Mouse (Mus musculus) MEL (cell line): ENCODE results near the gene Rnf220. TPM values are rescaled to one million over a fixed set of nuclear protein-coding genes. Genes with fewer than 3 reads are reported as not detected.

Experiments used
- DNase-seq: peaks from one replicate; pipeline ENCODE4 v3.0.0; 2011; ENCODE audit warnings: low read depth, low spot score
- H3K27ac ChIP-seq: 2 replicates; pipeline ENCODE4 v1.5.1; 2012; ENCODE audit warnings: low read depth, mild to moderate bottlenecking, control low read depth, low read length, moderate library complexity; ENCODE audit not compliant: control insufficient read depth
- H3K27me3 ChIP-seq, 2 experiments: fragments of 150-350 bp in 1 of 2; sonication (generic) in 1 of 2; 2 replicates each; pipeline ENCODE4 v1.6.1; 2012; ENCODE audit warnings: low read length in 2 of 2, mild to moderate bottlenecking in 2 of 2, improper control_type of control experiment in 1 of 2, moderate library complexity in 1 of 2; ENCODE audit not compliant: insufficient read depth in 2 of 2, control insufficient read depth in 1 of 2
- H3K36me3 ChIP-seq, 2 experiments: 2 replicates each; pipeline ENCODE4 v1.6.1; 2012 to 2014; ENCODE audit warnings: low read length in 2 of 2, improper control_type of control experiment in 1 of 2, inconsistent platforms in 1 of 2, mild to moderate bottlenecking in 1 of 2; ENCODE audit not compliant: insufficient read depth in 2 of 2, control insufficient read depth in 1 of 2
- H3K4me1 ChIP-seq, 2 experiments: fragments of 150-350 bp in 1 of 2; sonication (generic) in 1 of 2; 2 replicates each; pipeline ENCODE4 v1.6.1; 2012; ENCODE audit warnings: low read length in 2 of 2, improper control_type of control experiment in 1 of 2, mild to moderate bottlenecking in 1 of 2; ENCODE audit not compliant: insufficient read depth in 2 of 2, control insufficient read depth in 1 of 2
- H3K4me3 ChIP-seq, 2 experiments: fragments of 150-350 bp in 1 of 2; sonication (generic) in 1 of 2; 2 replicates each; pipeline ENCODE4 v1.5.1; 2012; ENCODE audit warnings: low read depth in 2 of 2, low read length in 2 of 2, mild to moderate bottlenecking in 2 of 2, moderate library complexity in 2 of 2, control low read depth in 1 of 2, improper control_type of control experiment in 1 of 2; ENCODE audit not compliant: control insufficient read depth in 1 of 2, insufficient read depth in 1 of 2
- H3K79me2 ChIP-seq: 2 replicates; pipeline ENCODE4 v1.6.1; 2012; ENCODE audit warnings: mild to moderate bottlenecking, low read length, moderate library complexity; ENCODE audit not compliant: control insufficient read depth, poor library complexity, insufficient read depth
- H3K9ac ChIP-seq: 2 replicates; pipeline ENCODE4 v1.6.1; 2012; ENCODE audit warnings: low read depth, mild to moderate bottlenecking, control low read depth, low read length, moderate library complexity; ENCODE audit not compliant: control insufficient read depth, poor library complexity, severe bottlenecking
- H3K9me3 ChIP-seq: fragments of 150-350 bp; sonication (generic); replicated peaks from 2 replicates; pipeline ENCODE4 v1.6.1; 2012; ENCODE audit warnings: mild to moderate bottlenecking, low read length, improper control_type of control experiment, moderate library complexity; ENCODE audit not compliant: insufficient read depth
- BHLHE40 ChIP-seq: IDR thresholded peaks from 2 replicates; pipeline ENCODE4 v1.6.1; 2012; ENCODE audit warnings: low read depth, mild to moderate bottlenecking, inconsistent platforms, low read length, improper control_type of control experiment, borderline replicate concordance
- CTCF ChIP-seq, 3 experiments: IDR thresholded peaks in 2 of 3; conservative IDR thresholded peaks in 1 of 3; 2 replicates each; pipeline ENCODE4 v1.5.1; 2011 to 2012; ENCODE audit warnings: low read length in 3 of 3, low read depth in 2 of 3, mild to moderate bottlenecking in 2 of 3, improper control_type of control experiment in 1 of 3, inconsistent platforms in 1 of 3, mixed read lengths in 1 of 3, moderate library complexity in 1 of 3; ENCODE audit not compliant: control insufficient read depth in 1 of 3, insufficient read depth in 1 of 3, poor library complexity in 1 of 3, severe bottlenecking in 1 of 3
- E2F4 ChIP-seq: IDR thresholded peaks from 2 replicates; pipeline ENCODE4 v1.6.1; 2011; ENCODE audit warnings: low read depth, low read length, improper control_type of control experiment, borderline replicate concordance
- ETS1 ChIP-seq: IDR thresholded peaks from 2 replicates; pipeline ENCODE4 v1.6.1; 2012; ENCODE audit warnings: low read depth, mild to moderate bottlenecking, inconsistent platforms, low read length, improper control_type of control experiment, moderate library complexity
- GATA1 ChIP-seq: IDR thresholded peaks from 2 replicates; pipeline ENCODE4 v1.6.1; 2011; ENCODE audit warnings: low read depth, low read length, improper control_type of control experiment
- KAT2A ChIP-seq: conservative IDR thresholded peaks from 2 replicates; pipeline ENCODE4 v1.6.1; 2012; ENCODE audit warnings: low read depth, low read length, improper control_type of control experiment, inconsistent platforms
- MAFK ChIP-seq: IDR thresholded peaks from 2 replicates; pipeline ENCODE4 v1.6.1; 2011; ENCODE audit warnings: low read depth, mild to moderate bottlenecking, low read length, improper control_type of control experiment, borderline replicate concordance
- MAX ChIP-seq: IDR thresholded peaks from 2 replicates; pipeline ENCODE4 v1.6.1; 2011; ENCODE audit warnings: low read length, improper control_type of control experiment
- MAZ ChIP-seq: IDR thresholded peaks from 2 replicates; pipeline ENCODE4 v1.6.1; 2012; ENCODE audit warnings: low read depth, mild to moderate bottlenecking, inconsistent platforms, low read length, improper control_type of control experiment
- MEF2A ChIP-seq: IDR thresholded peaks from 2 replicates; pipeline ENCODE4 v1.6.1; 2014; ENCODE audit warnings: low read depth, mild to moderate bottlenecking, inconsistent platforms, low read length, improper control_type of control experiment; ENCODE audit not compliant: poor library complexity, insufficient replicate concordance, severe bottlenecking; ENCODE audit errors: extremely low read depth
- MXI1 ChIP-seq: IDR thresholded peaks from 2 replicates; pipeline ENCODE4 v1.6.1; 2011; ENCODE audit warnings: mild to moderate bottlenecking, low read depth, low read length, improper control_type of control experiment
- MYB ChIP-seq: IDR thresholded peaks from 2 replicates; pipeline ENCODE4 v1.6.1; 2011; ENCODE audit warnings: mild to moderate bottlenecking, low read depth, low read length, improper control_type of control experiment
- MYC ChIP-seq: IDR thresholded peaks from 2 replicates; pipeline ENCODE4 v1.6.1; 2011; ENCODE audit warnings: low read depth, mild to moderate bottlenecking, low read length, improper control_type of control experiment, moderate library complexity
- NELFE ChIP-seq: IDR thresholded peaks from 2 replicates; pipeline ENCODE4 v1.6.1; 2011; ENCODE audit warnings: low read depth, low read length, improper control_type of control experiment
- POLR2A ChIP-seq, 2 experiments: IDR thresholded peaks; 2 replicates each; pipeline ENCODE4 v1.6.1; 2011 to 2012; ENCODE audit warnings: low read length in 2 of 2, mild to moderate bottlenecking in 2 of 2, control low read depth in 1 of 2, improper control_type of control experiment in 1 of 2, low read depth in 1 of 2, moderate library complexity in 1 of 2; ENCODE audit not compliant: control insufficient read depth in 1 of 2, insufficient read depth in 1 of 2, poor library complexity in 1 of 2
- POLR2AphosphoS2 ChIP-seq: IDR thresholded peaks from 2 replicates; pipeline ENCODE4 v1.6.1; 2011; ENCODE audit warnings: low read length, improper control_type of control experiment
- POLR2AphosphoS5 ChIP-seq: IDR thresholded peaks from 2 replicates; pipeline ENCODE4 v1.6.1; 2012; ENCODE audit warnings: low read depth, borderline replicate concordance, mild to moderate bottlenecking, inconsistent platforms, low read length, moderate library complexity, mixed read lengths
- RAD21 ChIP-seq: IDR thresholded peaks from 2 replicates; pipeline ENCODE4 v1.6.1; 2011; ENCODE audit warnings: mild to moderate bottlenecking, low read depth, low read length, improper control_type of control experiment
- RCOR1 ChIP-seq: IDR thresholded peaks from 2 replicates; pipeline ENCODE4 v1.6.1; 2012; ENCODE audit warnings: low read depth, mild to moderate bottlenecking, inconsistent platforms, low read length, improper control_type of control experiment
- TBP ChIP-seq: IDR thresholded peaks from 2 replicates; pipeline ENCODE4 v1.8.0; 2011; ENCODE audit warnings: low read depth, low read length, improper control_type of control experiment
- TCF12 ChIP-seq: IDR thresholded peaks from 2 replicates; pipeline ENCODE4 v1.6.1; 2014; ENCODE audit warnings: low read depth, mild to moderate bottlenecking, inconsistent platforms, low read length, improper control_type of control experiment, moderate library complexity
- UBTF ChIP-seq: IDR thresholded peaks from 2 replicates; pipeline ENCODE4 v1.6.1; 2012; ENCODE audit warnings: low read depth, mild to moderate bottlenecking, inconsistent platforms, low read length, improper control_type of control experiment, moderate library complexity, borderline replicate concordance; ENCODE audit not compliant: insufficient read depth
- USF1 ChIP-seq: IDR thresholded peaks from 2 replicates; pipeline ENCODE4 v1.6.1; 2014; ENCODE audit warnings: low read depth, mild to moderate bottlenecking, inconsistent platforms, low read length, improper control_type of control experiment, moderate library complexity
- USF2 ChIP-seq, 2 experiments: IDR thresholded peaks; 2 replicates each; pipeline ENCODE4 v1.6.1; 2011 to 2012; ENCODE audit warnings: improper control_type of control experiment in 2 of 2, low read length in 2 of 2, borderline replicate concordance in 1 of 2, inconsistent platforms in 1 of 2, low read depth in 1 of 2, mild to moderate bottlenecking in 1 of 2; ENCODE audit not compliant: insufficient read depth in 1 of 2
- ZC3H11A ChIP-seq: IDR thresholded peaks from 2 replicates; pipeline ENCODE4 v1.6.1; 2012; ENCODE audit warnings: low read depth, mild to moderate bottlenecking, inconsistent platforms, low read length, improper control_type of control experiment
- ZKSCAN1 ChIP-seq: IDR thresholded peaks from 2 replicates; pipeline ENCODE4 v1.6.1; 2012; ENCODE audit warnings: low read depth, mild to moderate bottlenecking, inconsistent platforms, low read length, improper control_type of control experiment, moderate library complexity
- ZNF384 ChIP-seq: IDR thresholded peaks from 2 replicates; pipeline ENCODE4 v1.6.1; 2012; ENCODE audit warnings: low read depth, mild to moderate bottlenecking, inconsistent platforms, low read length, improper control_type of control experiment
- polyA plus RNA-seq, 2 experiments: library from polyadenylated mRNA; stranded (reverse) in 1 of 2; unstranded in 1 of 2; fragments of >175 nt in 1 of 2; fragments of >200 nt in 1 of 2; gene quantifications; 2 replicates each; pipeline versions ENCODE4 v1.2.1 to v1.2.4; 2012; ENCODE audit warnings: low replicate concordance in 2 of 2, low read depth in 1 of 2; ENCODE audit not compliant: insufficient read length in 2 of 2, insufficient read depth in 1 of 2, missing spikeins in 1 of 2
- total RNA-seq: library from RNA; depleted of rRNA; stranded (reverse); fragments of 300-350 nt; gene quantifications from 2 replicates; pipeline ENCODE4 v1.2.3, GENCODE M21; 2012

Rnf220 gene
- total and polyA plus RNA-seq, 3 experiments: 121 to 201 TPM; not detected in 1

- H3K36me3 ChIP-seq: peaks cover 0 to 9% of the 10 kb centered on the region in 2 experiments; a peak in 2 of 4 replicates
- H3K27ac ChIP-seq: no peak overlapping the region
- no peak overlapping the region for H3K4me3 ChIP-seq
- H3K79me2 ChIP-seq: no peaks in the 10 kb centered on the region
- DNase-seq: no peak
- TF ChIP-seq CTCF (IDR thresholded peaks at IDR 0.05 in 2 of 3, conservative IDR thresholded peaks at IDR 0.05 in 1 of 3; ENCODE audit: control insufficient read depth in 1 of 3, insufficient read depth in 1 of 3, low read depth in 2 of 3, low read length in 3 of 3, poor library complexity in 1 of 3, severe bottlenecking in 1 of 3) (no peak), TCF12 (no peak), MYB (no peak), ZKSCAN1 (no peak), USF2 (IDR thresholded peaks at IDR 0.05; ENCODE audit: borderline replicate concordance in 1 of 2, insufficient read depth in 1 of 2, low read depth in 1 of 2, low read length in 2 of 2) (no peak), MEF2A (no peak), UBTF (no peak), POLR2AphosphoS2 (no peak), NELFE (no peak), RCOR1 (no peak), MAX (no peak), MAFK (no peak), ZC3H11A (no peak), TBP (no peak), MYC (no peak), POLR2AphosphoS5 (no peak), MXI1 (no peak)
- H3K9ac ChIP-seq: no peak overlapping the region
- no peaks in the 10 kb centered on the region for H3K27me3 ChIP-seq
- H3K4me1 ChIP-seq: no peaks in the 10 kb centered on the region
- H3K9me3 ChIP-seq: no peaks in the 10 kb centered on the region
Measured at GRCm38 (mm10) chr4:117277021-117277420, 219.8 kb downstream of the Rnf220 start.

GRCm38 (mm10) chr4:117276281-117276711 is 220.6 kb downstream of the Rnf220 start:
- TF ChIP-seq MYC (no peak), MAFK (no peak), RCOR1 (no peak), ZNF384 (no peak), ZC3H11A (no peak), USF1 (no peak), TCF12 (no peak), BHLHE40 (no peak), USF2 (IDR thresholded peaks at IDR 0.05; ENCODE audit: borderline replicate concordance in 1 of 2, insufficient read depth in 1 of 2, low read depth in 1 of 2, low read length in 2 of 2) (no peak), MAX (no peak), POLR2A (IDR thresholded peaks at IDR 0.05; ENCODE audit: control insufficient read depth in 1 of 2, insufficient read depth in 1 of 2, low read depth in 1 of 2, low read length in 2 of 2, poor library complexity in 1 of 2) (no peak), RAD21 (no peak), E2F4 (no peak), KAT2A (no peak), POLR2AphosphoS5 (no peak), NELFE (no peak), CTCF (IDR thresholded peaks at IDR 0.05 in 2 of 3, conservative IDR thresholded peaks at IDR 0.05 in 1 of 3; ENCODE audit: control insufficient read depth in 1 of 3, insufficient read depth in 1 of 3, low read depth in 2 of 3, low read length in 3 of 3, poor library complexity in 1 of 3, severe bottlenecking in 1 of 3) (no peak), GATA1 (no peak), ETS1 (no peak), MAZ (no peak)
- no peaks in the 10 kb centered on the region for H3K27me3 ChIP-seq
- peaks cover 0 to 10% of the 10 kb centered on the region in 2 experiments; a peak in 2 of 4 replicates for H3K36me3 ChIP-seq
- DNase-seq: no peak
- no peaks in the 10 kb centered on the region for H3K4me1 ChIP-seq
- H3K9ac ChIP-seq: no peak overlapping the region
- no peaks in the 10 kb centered on the region for H3K79me2 ChIP-seq
- no peaks in the 10 kb centered on the region for H3K9me3 ChIP-seq
- no peak overlapping the region for H3K4me3 ChIP-seq
- H3K27ac ChIP-seq: no peak overlapping the region
